Mouse (Mus musculus) liver, postnatal 0 days (tissue): ENCODE results near the gene Kcnj16. TPM values are rescaled to one million over a fixed set of nuclear protein-coding genes. Genes with fewer than 3 reads are reported as not detected.

Source experiments
- ATAC-seq: fragments of 200-750 bp; cut with Nextera tagmentation; 2 replicates; pipeline ENCODE4 v1.8.0; 2017; ENCODE audit warnings: mild to moderate bottlenecking, moderate library complexity
- DNase-seq: peaks from one replicate; pipeline ENCODE4 v3.0.0-alpha.2; 2016
- H3K27ac ChIP-seq: fragments of 300-500 bp; sonication (generic); 2 replicates; pipeline ENCODE4 v1.5.1; 2014; ENCODE audit warnings: antibody characterized with exemption, moderate library complexity, mild to moderate bottlenecking, low read depth
- H3K27me3 ChIP-seq: fragments of 300-500 bp; sonication (generic); 2 replicates; pipeline ENCODE4 v1.6.1; 2014; ENCODE audit warnings: low read length, control low read depth, mixed read lengths; ENCODE audit not compliant: insufficient read depth
- H3K36me3 ChIP-seq: fragments of 300-500 bp; sonication (generic); replicated peaks from 2 replicates; pipeline ENCODE4 v1.6.1; 2014; ENCODE audit warnings: mild to moderate bottlenecking, control low read depth, low read length, moderate library complexity, mixed read lengths; ENCODE audit not compliant: insufficient read depth
- H3K4me1 ChIP-seq: fragments of 300-500 bp; sonication (generic); 2 replicates; pipeline ENCODE4 v1.6.1; 2014; ENCODE audit warnings: antibody characterized with exemption, mild to moderate bottlenecking, control low read depth; ENCODE audit not compliant: insufficient read depth
- H3K4me2 ChIP-seq: fragments of 300-500 bp; sonication (generic); 2 replicates; pipeline ENCODE4 v1.6.1; 2014; ENCODE audit warnings: low read depth, mild to moderate bottlenecking, low read length, moderate library complexity, mixed read lengths
- H3K4me3 ChIP-seq: fragments of 300-500 bp; sonication (generic); 2 replicates; pipeline ENCODE4 v1.5.1; 2014; ENCODE audit warnings: low read depth, low read length
- H3K9ac ChIP-seq: fragments of 300-500 bp; sonication (generic); replicated peaks from 2 replicates; pipeline ENCODE4 v1.6.1; 2014; ENCODE audit warnings: mild to moderate bottlenecking, moderate library complexity
- H3K9me3 ChIP-seq: fragments of 300-500 bp; sonication (generic); 2 replicates; pipeline ENCODE4 v1.6.1; 2016; ENCODE audit warnings: mild to moderate bottlenecking, control low read depth, low read length, mixed read lengths
- CTCF ChIP-seq: sonication (generic); IDR thresholded peaks from 2 replicates; pipeline ENCODE4 v1.5.1; 2016; ENCODE audit warnings: antibody characterized with exemption, low read depth
- EP300 ChIP-seq: IDR thresholded peaks from 2 replicates; pipeline ENCODE4 v1.6.1; 2016; ENCODE audit warnings: antibody characterized with exemption, low read depth, mild to moderate bottlenecking
- WGBS: fragments of 180-500 bp; shearing (Covaris S2); extraction: QIAGEN DNeasy Blood & Tissue Kit; methylation state at CpG from one replicate; pipeline ENCODE4 v1.1.7; 2014; ENCODE audit not compliant: insufficient replicate concordance; 5-methylcytosine and 5-hydroxymethylcytosine counted together
- polyA plus RNA-seq: library from polyadenylated mRNA; unstranded; fragments of >200 nt; fragmentation: Nextera tagmentation; extraction: Ambion mirVana; gene quantifications from 2 replicates; pipeline ENCODE4 v1.2.1, GENCODE M21; 2015

Kcnj16 gene
- polyA plus RNA-seq, 1 experiment from 2014 or later: 0.52 TPM

DNA sequence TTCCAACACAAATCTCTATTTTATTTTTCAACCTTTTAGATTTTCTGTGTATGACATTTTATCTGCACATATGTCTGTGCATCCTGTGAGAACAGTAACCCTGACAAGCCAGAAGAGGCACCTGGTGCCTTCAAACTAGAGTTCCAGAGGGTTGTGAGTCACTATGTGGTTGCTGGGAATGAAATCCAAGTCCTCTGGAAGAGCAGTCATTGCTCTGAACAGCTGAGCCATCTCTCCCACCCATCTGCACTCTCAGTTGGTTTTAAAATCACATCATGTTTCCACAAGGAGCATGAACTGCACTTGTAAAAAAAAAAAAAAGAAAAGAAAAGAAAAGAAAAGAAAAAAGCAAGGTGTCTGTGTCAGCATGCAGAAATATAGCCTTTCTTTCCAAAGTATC, 91.6 kb downstream of the Kcnj16 start:
- no peak for DNase-seq
- Histone ChIP-seq H3K4me2 (no peak overlapping the region), H3K4me1 (no peaks in the 10 kb centered on the region), H3K27ac (no peak overlapping the region), H3K4me3 (no peak overlapping the region), H3K27me3 (no peaks in the 10 kb centered on the region), H3K9me3 (no peaks in the 10 kb centered on the region), H3K9ac (no peak overlapping the region), H3K36me3 (no peaks in the 10 kb centered on the region)
- TF ChIP-seq CTCF (no peak), EP300 (no peak)
- no peak for ATAC-seq

DNA sequence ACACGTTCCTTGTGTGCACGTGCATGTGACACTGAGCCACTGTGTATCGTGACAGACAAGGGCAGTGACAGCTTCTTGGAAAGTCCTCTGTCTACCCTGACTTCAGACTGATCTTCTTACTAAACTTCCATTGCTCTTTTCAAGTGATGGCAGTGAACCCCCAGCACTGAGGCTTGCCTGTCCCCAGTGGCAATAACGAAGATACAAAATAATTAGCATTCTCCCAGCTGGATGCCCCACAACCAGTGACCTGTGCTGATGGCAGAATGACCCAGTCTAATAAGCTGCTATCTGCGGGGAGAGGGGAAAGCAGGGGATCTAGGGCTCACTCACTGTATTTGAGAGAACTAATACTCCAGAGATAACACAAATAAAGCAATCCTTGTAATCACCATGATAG, 92.4 kb downstream of the Kcnj16 start:
- TF ChIP-seq CTCF (no peak), EP300 (no peak)
- Histone ChIP-seq H3K9ac (no peak overlapping the region), H3K27me3 (no peaks in the 10 kb centered on the region), H3K9me3 (no peaks in the 10 kb centered on the region), H3K4me3 (no peak overlapping the region), H3K36me3 (no peaks in the 10 kb centered on the region), H3K4me1 (no peaks in the 10 kb centered on the region; the same call in 1 of the 2 replicates), H3K4me2 (no peak overlapping the region), H3K27ac (no peak overlapping the region)
- DNase-seq (no peak), ATAC-seq (no peak)
- WGBS: 61% methylated on average over 5 of the region's 5 CpGs

- 1% methylated on average over 24 of the region's 25 CpGs for WGBS
- Histone ChIP-seq H3K27ac (no peak overlapping the region), H3K9me3 (no peaks in the 10 kb centered on the region), H3K4me2 (peak overlapping the region; percentile 93), H3K27me3 (peaks cover 16% of the 10 kb centered on the region), H3K4me3 (peak overlapping the region; percentile 55), H3K36me3 (no peaks in the 10 kb centered on the region), H3K4me1 (peaks cover 6% of the 10 kb centered on the region; the same call in 1 of the 2 replicates), H3K9ac (peak overlapping the region; percentile 4; the same call in 1 of the 2 replicates)
- DNase-seq (peak; percentile 47), ATAC-seq (no peak)
- TF ChIP-seq CTCF: peak; percentile 66
- TF ChIP-seq EP300: no peak
These were observed 97.1 kb downstream of the Kcnj16 start for GRCm38 (mm10) chr11:111064751-111065527.

DNA sequence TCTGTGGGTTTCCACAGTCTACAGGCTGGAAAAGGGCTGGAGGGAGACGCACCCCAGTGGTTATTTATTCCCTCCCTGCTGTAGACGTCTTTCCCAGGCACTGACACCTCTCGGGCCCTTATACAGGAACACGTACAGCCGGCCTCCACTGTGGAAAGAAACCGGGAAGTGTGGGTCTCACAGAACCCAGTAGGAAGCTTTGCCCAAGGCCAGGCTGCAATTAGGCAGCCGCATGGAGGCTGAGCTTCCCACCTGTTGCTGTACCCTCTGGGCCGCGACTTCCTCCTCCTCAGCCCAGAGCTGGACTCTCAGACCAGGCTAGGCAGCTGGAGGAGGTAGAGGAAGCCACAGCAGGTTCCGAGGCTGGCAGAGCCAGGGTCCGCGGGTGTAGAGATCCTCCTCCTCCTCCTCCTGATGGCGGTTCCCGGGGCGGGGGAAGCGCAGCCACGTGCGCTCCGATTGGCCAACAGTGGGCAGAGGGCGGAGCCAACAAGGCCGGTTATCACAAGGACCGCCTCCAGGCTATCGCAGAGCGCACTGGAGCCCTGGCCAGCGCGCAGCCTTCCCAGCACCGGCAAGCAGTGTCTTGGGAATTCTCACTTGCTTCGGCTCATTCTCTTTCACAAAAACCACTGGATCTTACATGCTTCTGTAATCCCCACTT, 97.9 kb downstream of the Kcnj16 start, which contains the start of gene Kcnj2:
TSS of gene Kcnj2 (plus strand) at position 530 of the 664 bp plus-strand sequence.
- TF ChIP-seq CTCF (no peak), EP300 (no peak)
- H3K4me1 ChIP-seq: peaks cover 6% of the 10 kb centered on the region; the same call in 1 of the 2 replicates
- no peaks in the 10 kb centered on the region for H3K36me3 ChIP-seq
- under 1% methylated on average over 28 of the region's 28 CpGs for WGBS
- peak within 1 kb of the TSS; percentile 93 for H3K4me2 ChIP-seq
- peak within 1 kb of the TSS; percentile 17; the same call in 1 of the 2 replicates for H3K9ac ChIP-seq
- H3K27me3 ChIP-seq: peaks cover 16% of the 10 kb centered on the region
- peak within 1 kb of the TSS; percentile 55 for H3K4me3 ChIP-seq
- 0 out of 2 replicates have a peak within 1 kb of the TSS, but pooled peaks have one; percentile 24 for H3K27ac ChIP-seq
- DNase-seq (peak; percentile 90), ATAC-seq (peak; percentile 98)
- no peaks in the 10 kb centered on the region for H3K9me3 ChIP-seq

GRCm38 (mm10) chr11:111066299-111066691, 98.5 kb downstream of the Kcnj16 start:
- Histone ChIP-seq H3K4me3 (peak overlapping the region; percentile 55), H3K9me3 (no peaks in the 10 kb centered on the region), H3K4me1 (peaks cover 6% of the 10 kb centered on the region; the same call in 1 of the 2 replicates), H3K4me2 (peak overlapping the region; percentile 93), H3K27me3 (peaks cover 16% of the 10 kb centered on the region), H3K9ac (no peak overlapping the region), H3K36me3 (no peaks in the 10 kb centered on the region), H3K27ac (0 out of 2 replicates have a peak overlapping the region, but pooled peaks have one; percentile 23)
- peak; percentile 42 for ATAC-seq
- WGBS: 2% methylated on average over 9 of the region's 9 CpGs
- no peak for TF ChIP-seq CTCF
- TF ChIP-seq EP300: no peak
- DNase-seq: peak; percentile 15

DNA sequence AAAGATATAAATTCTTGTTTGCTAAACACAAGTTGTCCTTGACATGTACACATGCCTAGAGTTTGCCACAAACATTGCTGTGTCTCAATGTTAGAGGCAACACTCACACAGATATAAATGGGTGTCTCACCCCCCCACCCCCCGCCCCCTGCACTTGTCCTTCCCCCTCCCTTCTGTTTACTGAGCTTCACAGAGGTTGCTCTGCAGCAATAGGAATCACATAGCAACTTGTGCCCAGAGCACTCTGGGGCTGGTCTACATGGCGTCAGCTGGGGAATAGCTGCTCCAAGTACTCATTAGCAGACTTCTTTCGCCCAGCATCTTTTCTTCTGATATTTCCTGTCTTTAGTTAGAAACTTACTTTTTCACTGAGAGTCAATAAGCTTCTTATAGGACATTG, 100.0 kb downstream of the Kcnj16 start:
- H3K36me3 ChIP-seq: no peaks in the 10 kb centered on the region; the same call in 1 of the 2 replicates
- H3K27me3 ChIP-seq: peaks cover 16% of the 10 kb centered on the region
- no peak overlapping the region for H3K9ac ChIP-seq
- ATAC-seq: no peak
- WGBS: 60% methylated on average over 3 of the region's 3 CpGs
- H3K27ac ChIP-seq: no peak overlapping the region
- peaks cover 6% of the 10 kb centered on the region; the same call in 1 of the 2 replicates for H3K4me1 ChIP-seq
- no peak for TF ChIP-seq EP300
- no peak for TF ChIP-seq CTCF
- peak overlapping the region; percentile 93 for H3K4me2 ChIP-seq
- DNase-seq: no peak
- no peaks in the 10 kb centered on the region for H3K9me3 ChIP-seq
- H3K4me3 ChIP-seq: no peak overlapping the region
